Mouse (Mus musculus): ENCODE measurements around the gene Rassf6. TPM values are rescaled to one million over a fixed set of nuclear protein-coding genes. Genes with fewer than 3 reads are reported as not detected.

The Rassf6 gene
- 0.12 TPM for polyA plus RNA-seq (2012; fragmentation: generic; extraction: Trizol)
- long read RNA-seq, experiment 1: 0 reads
- long read RNA-seq, experiment 2, partial matches to known transcripts: 2 of 2 reads
- long read RNA-seq, experiment 2, other reads (novel, unspliced or antisense): 0 of 2 reads

- no peak within 1 kb of the TSS for H3ac ChIP-seq (ENCODE audit: control insufficient read depth, insufficient read length, low read depth)
- TF ChIP-seq MYOG (IDR thresholded peaks at IDR 0.05; ENCODE audit: control insufficient read depth, extremely low read depth, insufficient read length): no peak
- no peak for TF ChIP-seq MAX (IDR thresholded peaks at IDR 0.05)
- no peak for TF ChIP-seq MYOD1 (IDR thresholded peaks at IDR 0.05; ENCODE audit: control insufficient read depth, insufficient read length, low read depth)
- TF ChIP-seq CTCF (IDR thresholded peaks at IDR 0.05; ENCODE audit: control insufficient read depth, insufficient read depth, insufficient read length): no peak
- no peak for TF ChIP-seq USF1 (IDR thresholded peaks at IDR 0.05; ENCODE audit: low read depth)
- no peak for TF ChIP-seq FOSL1 (IDR thresholded peaks at IDR 0.05; ENCODE audit: insufficient read depth, low read length, poor library complexity, severe bottlenecking)
- TF ChIP-seq CEBPB (IDR thresholded peaks at IDR 0.05; ENCODE audit: low read depth): no peak
- no peaks in the 10 kb centered on the region for H3K27me3 ChIP-seq (ENCODE audit: control insufficient read depth, insufficient read depth, insufficient read length)
- no peak within 1 kb of the TSS for H3K4me3 ChIP-seq (ENCODE audit: insufficient read depth, poor library complexity, severe bottlenecking)
- H3K79me3 ChIP-seq (ENCODE audit: low read depth): no peaks in the 10 kb centered on the region
- H3K79me2 ChIP-seq (ENCODE audit: control insufficient read depth, insufficient read depth): no peaks in the 10 kb centered on the region
- no peaks in the 10 kb centered on the region for H3K36me3 ChIP-seq (ENCODE audit: control insufficient read depth, insufficient read depth)
Measured at GRCm38 (mm10) chr5:90640286-90641217, at the start of gene Rassf6. TSS of gene Rassf6 (minus strand) at chr5:90640657.

DNA sequence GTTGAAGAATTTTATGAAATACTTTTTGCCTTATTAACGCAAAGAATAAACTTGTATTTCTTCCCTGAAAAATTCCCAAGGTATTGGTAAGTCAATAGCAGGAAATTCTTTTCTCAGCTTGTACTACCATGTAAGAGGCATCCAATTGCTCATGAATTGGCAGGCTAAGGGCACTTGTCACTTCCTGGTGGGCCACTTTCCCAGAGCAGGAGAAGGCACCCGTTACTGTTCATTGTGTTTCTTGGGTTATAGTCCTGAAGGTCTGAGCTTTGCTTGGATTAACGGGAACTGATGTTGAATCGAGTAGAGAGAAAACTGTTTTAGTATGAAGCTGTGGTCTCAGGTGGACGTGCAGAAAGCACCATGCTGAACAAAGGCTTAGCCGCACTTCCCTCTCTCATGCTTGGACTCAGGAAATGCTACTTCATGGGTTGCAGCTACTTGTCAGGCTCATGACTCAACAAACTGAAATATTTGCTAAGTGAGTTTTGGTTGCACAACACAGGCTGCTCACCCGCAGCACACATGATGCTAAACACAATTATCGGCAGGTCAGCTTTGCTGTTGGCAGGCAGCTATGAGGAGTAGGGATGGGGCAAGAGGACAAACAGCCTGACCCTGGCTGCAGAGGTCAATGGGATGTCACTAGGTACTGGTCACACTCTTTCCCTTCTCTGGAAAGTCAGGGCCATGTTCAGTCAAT lies 49.1 kb upstream of the Rassf6 start:
- TF ChIP-seq CEBPB (IDR thresholded peaks at IDR 0.05; ENCODE audit: low read depth) (peak; percentile 97), USF1 (IDR thresholded peaks at IDR 0.05; ENCODE audit: low read depth) (no peak), FOSL1 (IDR thresholded peaks at IDR 0.05; ENCODE audit: insufficient read depth, low read length, poor library complexity, severe bottlenecking) (peak; percentile 6), MYOD1 (IDR thresholded peaks at IDR 0.05; ENCODE audit: control insufficient read depth, insufficient read length, low read depth) (no peak), CTCF (IDR thresholded peaks at IDR 0.05; ENCODE audit: control insufficient read depth, insufficient read depth, insufficient read length) (no peak), MAX (IDR thresholded peaks at IDR 0.05) (no peak), MYOG (IDR thresholded peaks at IDR 0.05; ENCODE audit: control insufficient read depth, extremely low read depth, insufficient read length) (no peak)
- H3K4me3 ChIP-seq (ENCODE audit: insufficient read depth, poor library complexity, severe bottlenecking): no peak overlapping the region
- H3ac ChIP-seq (ENCODE audit: control insufficient read depth, insufficient read length, low read depth): no peak overlapping the region
- no peaks in the 10 kb centered on the region for H3K79me2 ChIP-seq (ENCODE audit: control insufficient read depth, insufficient read depth)
- H3K36me3 ChIP-seq (ENCODE audit: control insufficient read depth, insufficient read depth): no peaks in the 10 kb centered on the region
- no peaks in the 10 kb centered on the region for H3K79me3 ChIP-seq (ENCODE audit: low read depth)
- no peaks in the 10 kb centered on the region for H3K27me3 ChIP-seq (ENCODE audit: control insufficient read depth, insufficient read depth, insufficient read length)

- Histone ChIP-seq H3K36me3 (ENCODE audit: control insufficient read depth, insufficient read depth) (no peaks in the 10 kb centered on the region), H3K27me3 (ENCODE audit: control insufficient read depth, insufficient read depth, insufficient read length) (no peaks in the 10 kb centered on the region), H3ac (ENCODE audit: control insufficient read depth, insufficient read length, low read depth) (no peak overlapping the region), H3K79me3 (ENCODE audit: low read depth) (no peaks in the 10 kb centered on the region), H3K4me3 (ENCODE audit: insufficient read depth, poor library complexity, severe bottlenecking) (no peak overlapping the region), H3K79me2 (ENCODE audit: control insufficient read depth, insufficient read depth) (no peaks in the 10 kb centered on the region)
- TF ChIP-seq MAX (IDR thresholded peaks at IDR 0.05) (no peak), CTCF (IDR thresholded peaks at IDR 0.05; ENCODE audit: control insufficient read depth, insufficient read depth, insufficient read length) (no peak), MYOG (IDR thresholded peaks at IDR 0.05; ENCODE audit: control insufficient read depth, extremely low read depth, insufficient read length) (no peak), USF1 (IDR thresholded peaks at IDR 0.05; ENCODE audit: low read depth) (no peak), FOSL1 (IDR thresholded peaks at IDR 0.05; ENCODE audit: insufficient read depth, low read length, poor library complexity, severe bottlenecking) (no peak), MYOD1 (IDR thresholded peaks at IDR 0.05; ENCODE audit: control insufficient read depth, insufficient read length, low read depth) (no peak), CEBPB (IDR thresholded peaks at IDR 0.05; ENCODE audit: low read depth) (no peak)
Measured at GRCm38 (mm10) chr5:90687913-90688312, 47.5 kb upstream of the Rassf6 start.

GRCm38 (mm10) chr5:90684994-90685393 lies 44.5 kb upstream of the Rassf6 start:
- H3K4me3 ChIP-seq (ENCODE audit: insufficient read depth, poor library complexity, severe bottlenecking): no peak overlapping the region
- H3K79me3 ChIP-seq (ENCODE audit: low read depth): no peaks in the 10 kb centered on the region
- H3ac ChIP-seq (ENCODE audit: control insufficient read depth, insufficient read length, low read depth): no peak overlapping the region
- no peaks in the 10 kb centered on the region for H3K36me3 ChIP-seq (ENCODE audit: control insufficient read depth, insufficient read depth)
- no peaks in the 10 kb centered on the region for H3K79me2 ChIP-seq (ENCODE audit: control insufficient read depth, insufficient read depth)
- TF ChIP-seq USF1 (IDR thresholded peaks at IDR 0.05; ENCODE audit: low read depth): no peak
- no peak for TF ChIP-seq MAX (IDR thresholded peaks at IDR 0.05)
- no peaks in the 10 kb centered on the region for H3K27me3 ChIP-seq (ENCODE audit: control insufficient read depth, insufficient read depth, insufficient read length)

- TF ChIP-seq MYOD1 (IDR thresholded peaks at IDR 0.05; ENCODE audit: control insufficient read depth, insufficient read length, low read depth) (peak; percentile 2), FOSL1 (IDR thresholded peaks at IDR 0.05; ENCODE audit: insufficient read depth, low read length, poor library complexity, severe bottlenecking) (peak; percentile 39), CTCF (IDR thresholded peaks at IDR 0.05; ENCODE audit: control insufficient read depth, insufficient read depth, insufficient read length) (no peak), MYOG (IDR thresholded peaks at IDR 0.05; ENCODE audit: control insufficient read depth, extremely low read depth, insufficient read length) (no peak), MAX (IDR thresholded peaks at IDR 0.05) (no peak), CEBPB (IDR thresholded peaks at IDR 0.05; ENCODE audit: low read depth) (peak; percentile 98), USF1 (IDR thresholded peaks at IDR 0.05; ENCODE audit: low read depth) (no peak)
- Histone ChIP-seq H3K4me3 (ENCODE audit: insufficient read depth, poor library complexity, severe bottlenecking) (no peak overlapping the region), H3K79me2 (ENCODE audit: control insufficient read depth, insufficient read depth) (no peaks in the 10 kb centered on the region), H3ac (ENCODE audit: control insufficient read depth, insufficient read length, low read depth) (no peak overlapping the region), H3K36me3 (ENCODE audit: control insufficient read depth, insufficient read depth) (no peaks in the 10 kb centered on the region), H3K79me3 (ENCODE audit: low read depth) (no peaks in the 10 kb centered on the region), H3K27me3 (ENCODE audit: control insufficient read depth, insufficient read depth, insufficient read length) (no peaks in the 10 kb centered on the region)
Measured at GRCm38 (mm10) chr5:90681842-90682241, 41.4 kb upstream of the Rassf6 start.

All from C2C12 (cell line).